Mouse (Mus musculus): ENCODE measurements around the gene Gm42420. TPM values are rescaled to one million over a fixed set of nuclear protein-coding genes. Genes with fewer than 3 reads are reported as not detected.
A peak's percentile ranks its signal among the peaks of the same experiment; 100 is the strongest.

The Gm42420 gene
- polyA plus RNA-seq, 1 experiment: not detected

DNA sequence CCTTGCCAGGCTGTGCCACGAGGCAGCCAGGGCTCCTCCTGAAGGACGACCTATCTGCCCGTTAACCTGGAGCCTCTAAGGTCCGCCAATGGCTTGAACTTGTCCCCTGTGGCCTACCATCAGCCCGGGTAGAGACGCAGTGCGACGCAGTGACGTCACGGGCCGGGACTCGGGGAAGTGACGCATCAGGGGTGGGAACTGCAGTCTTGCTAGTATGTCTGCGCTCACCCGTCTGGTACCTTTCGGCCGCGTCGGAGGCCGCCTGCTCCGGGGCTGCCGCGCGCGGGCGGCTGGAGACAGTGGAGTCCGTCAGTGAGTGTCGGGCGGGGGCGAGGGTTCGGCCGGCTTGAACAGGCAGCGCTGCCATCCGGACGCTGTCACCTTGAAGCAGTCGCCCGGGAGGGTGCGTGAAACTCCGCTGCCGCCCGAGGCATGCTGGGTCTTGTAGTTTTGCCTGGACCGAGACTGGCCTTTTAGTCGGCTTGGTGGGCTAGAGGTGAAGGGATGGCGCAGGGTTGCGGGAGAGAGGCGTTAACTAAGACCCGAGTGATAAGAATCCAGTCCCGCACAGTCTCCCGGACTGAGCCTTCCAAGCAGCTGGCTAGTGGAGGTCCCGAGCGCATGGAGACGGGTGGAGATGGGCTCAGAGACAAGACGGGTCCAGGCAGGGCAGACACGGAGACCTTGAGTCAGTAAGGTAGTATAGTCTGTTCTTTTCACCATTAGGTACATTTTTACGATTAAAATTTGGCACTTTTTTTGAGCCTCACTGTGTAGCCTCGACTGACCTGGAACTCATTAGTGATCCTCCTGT lies 7.1 kb downstream of the Gm42420 start, which contains the start of gene Ndufb2:
TSS of gene Ndufb2 (plus strand) at position 174 of the 814 bp plus-strand sequence.
- peak; percentile 97 for DNase-seq
- under 1% methylated on average over 56 of the region's 56 CpGs for WGBS
- Histone ChIP-seq H3K4me1 (ENCODE audit: control insufficient read depth, insufficient read depth, low read length) (no peaks in the 10 kb centered on the region), H3K4me3 (replicated peaks; ENCODE audit: extremely low read depth, low read depth, low read length) (peak within 1 kb of the TSS; percentile 66)
- TF ChIP-seq CTCF (IDR thresholded peaks at IDR 0.05; ENCODE audit: insufficient read depth, low read length) (no peak), POLR2A (IDR thresholded peaks at IDR 0.05; ENCODE audit: borderline replicate concordance, extremely low read depth, low read depth, low read length) (peak; percentile 92)

DNA sequence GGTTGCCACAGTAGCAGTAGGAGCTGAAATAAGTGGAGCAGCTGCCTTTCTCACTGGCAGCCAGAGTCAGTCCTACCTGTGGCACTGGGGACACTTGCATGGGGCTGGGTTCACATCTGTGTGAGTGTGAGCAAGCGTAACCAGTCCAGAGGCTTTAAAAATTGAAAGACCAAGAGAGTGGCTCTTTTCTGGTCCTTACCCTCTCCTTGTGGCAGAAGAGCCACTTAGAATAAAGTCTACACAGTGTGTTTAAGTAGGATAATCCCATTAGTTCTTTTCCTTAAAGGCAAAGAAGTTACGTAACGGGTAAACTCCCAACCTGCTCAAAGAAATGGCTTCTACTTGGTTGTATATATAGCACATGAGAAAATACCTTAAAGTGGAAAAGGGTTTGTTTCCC lies 15.3 kb downstream of the Gm42420 start:
- 78% methylated on average over 3 of the region's 3 CpGs for WGBS
- TF ChIP-seq POLR2A (IDR thresholded peaks at IDR 0.05; ENCODE audit: borderline replicate concordance, extremely low read depth, low read depth, low read length) (no peak), CTCF (IDR thresholded peaks at IDR 0.05; ENCODE audit: insufficient read depth, low read length) (no peak)
- DNase-seq: no peak
- H3K4me1 ChIP-seq (ENCODE audit: control insufficient read depth, insufficient read depth, low read length): no peaks in the 10 kb centered on the region; the same call in 1 of the 2 replicates
- no peak overlapping the region for H3K4me3 ChIP-seq (replicated peaks; ENCODE audit: extremely low read depth, low read depth, low read length)

GRCm38 (mm10) chr6:39601828-39602227 lies 16.3 kb downstream of the Gm42420 start:
- no peak for DNase-seq
- TF ChIP-seq POLR2A (IDR thresholded peaks at IDR 0.05; ENCODE audit: borderline replicate concordance, extremely low read depth, low read depth, low read length) (no peak), CTCF (IDR thresholded peaks at IDR 0.05; ENCODE audit: insufficient read depth, low read length) (no peak)
- H3K4me3 ChIP-seq (replicated peaks; ENCODE audit: extremely low read depth, low read depth, low read length): no peak overlapping the region
- WGBS: 73% methylated on average over 3 of the region's 3 CpGs
- no peaks in the 10 kb centered on the region; the same call in 1 of the 2 replicates for H3K4me1 ChIP-seq (ENCODE audit: control insufficient read depth, insufficient read depth, low read length)

GRCm38 (mm10) chr6:39604565-39604964 lies 19.0 kb downstream of the Gm42420 start:
- 67% methylated on average over 5 of the region's 5 CpGs for WGBS
- H3K4me3 ChIP-seq (replicated peaks; ENCODE audit: extremely low read depth, low read depth, low read length): no peak overlapping the region
- H3K4me1 ChIP-seq (ENCODE audit: control insufficient read depth, insufficient read depth, low read length): no peaks in the 10 kb centered on the region; the same call in 1 of the 2 replicates
- DNase-seq: no peak
- TF ChIP-seq POLR2A (IDR thresholded peaks at IDR 0.05; ENCODE audit: borderline replicate concordance, extremely low read depth, low read depth, low read length) (no peak), CTCF (IDR thresholded peaks at IDR 0.05; ENCODE audit: insufficient read depth, low read length) (no peak)

- Histone ChIP-seq H3K4me1 (ENCODE audit: control insufficient read depth, insufficient read depth, low read length) (no peaks in the 10 kb centered on the region; the same call in 1 of the 2 replicates), H3K4me3 (replicated peaks; ENCODE audit: extremely low read depth, low read depth, low read length) (no peak overlapping the region)
- TF ChIP-seq CTCF (IDR thresholded peaks at IDR 0.05; ENCODE audit: insufficient read depth, low read length) (no peak), POLR2A (IDR thresholded peaks at IDR 0.05; ENCODE audit: borderline replicate concordance, extremely low read depth, low read depth, low read length) (no peak)
- no peak for DNase-seq
- 58% methylated on average over 6 of the region's 6 CpGs for WGBS
Measured at GRCm38 (mm10) chr6:39606056-39606455, 20.5 kb downstream of the Gm42420 start.

- no peak for DNase-seq
- no peak for TF ChIP-seq CTCF (IDR thresholded peaks at IDR 0.05; ENCODE audit: insufficient read depth, low read length)
- no peak for TF ChIP-seq POLR2A (IDR thresholded peaks at IDR 0.05; ENCODE audit: borderline replicate concordance, extremely low read depth, low read depth, low read length)
- Histone ChIP-seq H3K4me1 (ENCODE audit: control insufficient read depth, insufficient read depth, low read length) (no peaks in the 10 kb centered on the region), H3K4me3 (replicated peaks; ENCODE audit: extremely low read depth, low read depth, low read length) (no peak overlapping the region)
- 41% methylated on average over 3 of the region's 3 CpGs for WGBS
Measured at GRCm38 (mm10) chr6:39606862-39607261, 21.3 kb downstream of the Gm42420 start.

- WGBS: 47% methylated on average over 5 of the region's 5 CpGs
- TF ChIP-seq POLR2A (IDR thresholded peaks at IDR 0.05; ENCODE audit: borderline replicate concordance, extremely low read depth, low read depth, low read length) (no peak), CTCF (IDR thresholded peaks at IDR 0.05; ENCODE audit: insufficient read depth, low read length) (no peak)
- DNase-seq: no peak
- no peaks in the 10 kb centered on the region for H3K4me1 ChIP-seq (ENCODE audit: control insufficient read depth, insufficient read depth, low read length)
- H3K4me3 ChIP-seq (replicated peaks; ENCODE audit: extremely low read depth, low read depth, low read length): no peak overlapping the region
Measured at GRCm38 (mm10) chr6:39607365-39607764, 21.8 kb downstream of the Gm42420 start.

- no peak overlapping the region for H3K4me3 ChIP-seq (replicated peaks; ENCODE audit: extremely low read depth, low read depth, low read length)
- WGBS: 63% methylated on average over 2 of the region's 2 CpGs
- H3K4me1 ChIP-seq (ENCODE audit: control insufficient read depth, insufficient read depth, low read length): no peaks in the 10 kb centered on the region
- no peak for TF ChIP-seq CTCF (IDR thresholded peaks at IDR 0.05; ENCODE audit: insufficient read depth, low read length)
- TF ChIP-seq POLR2A (IDR thresholded peaks at IDR 0.05; ENCODE audit: borderline replicate concordance, extremely low read depth, low read depth, low read length): no peak
- no peak for DNase-seq
Measured at GRCm38 (mm10) chr6:39610207-39610606, 24.7 kb downstream of the Gm42420 start.

GRCm38 (mm10) chr6:39611296-39611695 lies 25.7 kb downstream of the Gm42420 start:
- H3K4me1 ChIP-seq (ENCODE audit: control insufficient read depth, insufficient read depth, low read length): no peaks in the 10 kb centered on the region
- WGBS: 83% methylated on average over 2 of the region's 2 CpGs
- no peak for DNase-seq
- TF ChIP-seq CTCF (IDR thresholded peaks at IDR 0.05; ENCODE audit: insufficient read depth, low read length) (no peak), POLR2A (IDR thresholded peaks at IDR 0.05; ENCODE audit: borderline replicate concordance, extremely low read depth, low read depth, low read length) (no peak)
- H3K4me3 ChIP-seq (replicated peaks; ENCODE audit: extremely low read depth, low read depth, low read length): no peak overlapping the region

Other genes starting within 250 kb of the Gm42420 start
- 13.7 and 21.1 TPM in 2 replicates for gene Slc37a3, start 208.1 kb upstream of the Gm42420 start, polyA plus RNA-seq (2012; rRNA removed)
- 3.6 and 5.2 TPM in 2 replicates for gene Rab19, start 204.6 kb upstream of the Gm42420 start, polyA plus RNA-seq (2012; rRNA removed)
- gene Mkrn1, start 165.3 kb upstream of the Gm42420 start, polyA plus RNA-seq (2012; rRNA removed): 35.8 TPM in 2 replicates
- 21.3 and 22.9 TPM in 2 replicates for gene Dennd2a, start 27.9 kb upstream of the Gm42420 start, polyA plus RNA-seq (2012; rRNA removed)
- 10.9 and 11.5 TPM in 2 replicates for gene Adck2, start 11.9 kb upstream of the Gm42420 start, polyA plus RNA-seq (2012; rRNA removed)
- gene Ndufb2, start 6.8 kb downstream of the Gm42420 start, polyA plus RNA-seq (2012; rRNA removed): 162 and 200 TPM in 2 replicates
- gene Braf, start 139.7 kb downstream of the Gm42420 start, polyA plus RNA-seq (2012; rRNA removed): 7.7 and 14.6 TPM in 2 replicates
- gene Mrps33, start 225.2 kb downstream of the Gm42420 start, polyA plus RNA-seq (2012; rRNA removed): 34.2 and 73.7 TPM in 2 replicates